Mouse (Mus musculus) neural tube, embryonic 10.5 days (tissue): ENCODE measurements around the gene 2310030G06Rik.

Source experiments
- DNase-seq: peaks from one replicate; pipeline ENCODE4 v3.0.0-alpha.2; 2017; ENCODE audit warnings: low spot score; ENCODE audit errors: extremely low spot score

The 2310030G06Rik gene

GRCm38 (mm10) chr9:50746214-50746677 is at the start of gene 2310030G06Rik:
2310030G06Rik (minus strand) TSS chr9:50746536.
- DNase-seq: peak; percentile 40

- DNase-seq: no peak
Observed at GRCm38 (mm10) chr9:50795266-50795665, 48.9 kb upstream of the 2310030G06Rik start.

GRCm38 (mm10) chr9:50782155-50782554 is 35.8 kb upstream of the 2310030G06Rik start:
- DNase-seq: peak; percentile 33

- DNase-seq: no peak
Observed at GRCm38 (mm10) chr9:50776162-50776760, 29.9 kb upstream of the 2310030G06Rik start.

- no peak for DNase-seq
Observed at GRCm38 (mm10) chr9:50775662-50776126, 29.4 kb upstream of the 2310030G06Rik start.

GRCm38 (mm10) chr9:50774991-50775612 is 28.8 kb upstream of the 2310030G06Rik start, which contains the start of the genes Alg9 and 1110032A03Rik:
Alg9 (plus strand) TSS chr9:50775019.
1110032A03Rik (minus strand) TSS chr9:50775520.
- DNase-seq: peak; percentile 90

GRCm38 (mm10) chr9:50774026-50774462 is 27.7 kb upstream of the 2310030G06Rik start:
- DNase-seq: no peak

- no peak for DNase-seq
Observed at GRCm38 (mm10) chr9:50770011-50770410, 23.7 kb upstream of the 2310030G06Rik start.

GRCm38 (mm10) chr9:50768107-50769002 is 22.0 kb upstream of the 2310030G06Rik start, which contains the start of gene Fdxacb1:
Fdxacb1 (plus strand) TSS chr9:50768236.
- peak; percentile 98 for DNase-seq

- DNase-seq: no peak
Observed at GRCm38 (mm10) chr9:50767531-50768106, 21.3 kb upstream of the 2310030G06Rik start.

- DNase-seq: no peak
Observed at GRCm38 (mm10) chr9:50763331-50763730, 17.0 kb upstream of the 2310030G06Rik start.

- no peak for DNase-seq
Observed at GRCm38 (mm10) chr9:50761520-50762243, 15.3 kb upstream of the 2310030G06Rik start.

- DNase-seq: no peak
Observed at GRCm38 (mm10) chr9:50756711-50757110, 10.4 kb upstream of the 2310030G06Rik start.

- DNase-seq: no peak
Observed at GRCm38 (mm10) chr9:50753947-50754346, 7.6 kb upstream of the 2310030G06Rik start.

GRCm38 (mm10) chr9:50752784-50753615 is 6.7 kb upstream of the 2310030G06Rik start:
- no peak for DNase-seq

- no peak for DNase-seq
Observed at GRCm38 (mm10) chr9:50752054-50752602, 5.8 kb upstream of the 2310030G06Rik start, which contains the start of gene Hspb2. Hspb2 (minus strand) TSS chr9:50752354.

GRCm38 (mm10) chr9:50751323-50751722 is 5.0 kb upstream of the 2310030G06Rik start, which contains the start of gene Cryab:
Cryab (plus strand) TSS chr9:50751325.
- DNase-seq: no peak

GRCm38 (mm10) chr9:50750706-50751105 is 4.4 kb upstream of the 2310030G06Rik start:
- DNase-seq: no peak

GRCm38 (mm10) chr9:50745806-50746205 is 530 bp downstream of the 2310030G06Rik start:
- no peak for DNase-seq
